Mouse (Mus musculus) intestine, embryonic 15.5 days (tissue): ENCODE measurements around the gene Sdr42e1. TPM values are rescaled to one million over a fixed set of nuclear protein-coding genes. Genes with fewer than 3 reads are reported as not detected.

ENCODE experiments used
- ATAC-seq: fragments of 200-750 bp; cut with Nextera tagmentation; 2 replicates; pipeline ENCODE4 v1.8.0; 2017; ENCODE audit warnings: moderate TSS enrichment, moderate library complexity
- H3K27ac ChIP-seq: fragments of 300-500 bp; sonication (generic); 2 replicates; pipeline ENCODE4 v1.5.1; 2015; ENCODE audit warnings: mild to moderate bottlenecking, inconsistent platforms
- H3K27me3 ChIP-seq: fragments of 300-500 bp; sonication (generic); replicated peaks from 2 replicates; pipeline ENCODE4 v1.6.1; 2015; ENCODE audit warnings: inconsistent platforms
- H3K36me3 ChIP-seq: fragments of 300-500 bp; sonication (generic); 2 replicates; pipeline ENCODE4 v1.6.1; 2015; ENCODE audit warnings: inconsistent platforms
- H3K4me1 ChIP-seq: fragments of 300-500 bp; sonication (generic); replicated peaks from 2 replicates; pipeline ENCODE4 v1.6.1; 2015; ENCODE audit warnings: inconsistent platforms
- H3K4me2 ChIP-seq: fragments of 300-500 bp; sonication (generic); replicated peaks from 2 replicates; pipeline ENCODE4 v1.6.1; 2015; ENCODE audit warnings: mild to moderate bottlenecking, inconsistent platforms
- H3K4me3 ChIP-seq: fragments of 300-500 bp; sonication (generic); replicated peaks from 2 replicates; pipeline ENCODE4 v1.5.1; 2015; ENCODE audit warnings: inconsistent platforms
- H3K9ac ChIP-seq: fragments of 300-500 bp; sonication (generic); 2 replicates; pipeline ENCODE4 v1.6.1; 2015; ENCODE audit warnings: inconsistent platforms
- H3K9me3 ChIP-seq: fragments of 300-500 bp; sonication (generic); 2 replicates; pipeline ENCODE4 v1.6.1; 2016; ENCODE audit warnings: inconsistent platforms
- WGBS: fragments of 180-500 bp; shearing (Covaris S2); methylation state at CpG from one replicate; pipeline ENCODE4 v1.1.7; 2015; 5-methylcytosine and 5-hydroxymethylcytosine counted together
- polyA plus RNA-seq: library from polyadenylated mRNA; unstranded; fragments of >200 nt; fragmentation: Nextera tagmentation; extraction: Ambion mirVana; gene quantifications from 2 replicates; pipeline ENCODE4 v1.2.1, GENCODE M21; 2015

The Sdr42e1 gene
- polyA plus RNA-seq, 1 experiment from 2014 or later: 6.6 TPM

DNA sequence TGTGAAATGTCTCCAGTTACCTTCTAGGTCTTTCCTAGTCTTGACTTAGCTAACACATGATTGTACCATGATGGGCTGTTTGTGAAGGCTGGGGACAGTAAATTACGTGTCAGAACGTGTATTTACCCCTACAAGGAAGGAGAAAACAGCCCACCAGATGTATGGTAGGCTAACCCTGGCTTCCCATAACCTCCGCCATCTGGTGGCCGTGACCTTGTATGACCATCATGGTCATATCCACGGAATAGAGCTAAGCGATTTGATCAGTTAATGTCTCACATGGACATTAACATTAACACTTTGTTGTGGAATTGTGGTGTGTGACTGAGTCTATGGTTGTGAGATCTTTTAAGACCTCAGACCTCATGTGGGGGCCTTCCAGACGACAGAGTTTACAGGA lies 14.5 kb downstream of the Sdr42e1 start:
- H3K36me3 ChIP-seq: 0 out of 2 replicates have a peak, but pooled peaks cover 3% of the 10 kb centered on the region
- no peak overlapping the region for H3K4me3 ChIP-seq
- no peak overlapping the region for H3K4me2 ChIP-seq
- peaks cover 7% of the 10 kb centered on the region for H3K4me1 ChIP-seq
- ATAC-seq: no peak
- no peak overlapping the region for H3K9ac ChIP-seq
- H3K27ac ChIP-seq: no peak overlapping the region
- no peaks in the 10 kb centered on the region for H3K9me3 ChIP-seq
- WGBS: 64% methylated on average over 7 of the region's 7 CpGs
- H3K27me3 ChIP-seq: no peaks in the 10 kb centered on the region

DNA sequence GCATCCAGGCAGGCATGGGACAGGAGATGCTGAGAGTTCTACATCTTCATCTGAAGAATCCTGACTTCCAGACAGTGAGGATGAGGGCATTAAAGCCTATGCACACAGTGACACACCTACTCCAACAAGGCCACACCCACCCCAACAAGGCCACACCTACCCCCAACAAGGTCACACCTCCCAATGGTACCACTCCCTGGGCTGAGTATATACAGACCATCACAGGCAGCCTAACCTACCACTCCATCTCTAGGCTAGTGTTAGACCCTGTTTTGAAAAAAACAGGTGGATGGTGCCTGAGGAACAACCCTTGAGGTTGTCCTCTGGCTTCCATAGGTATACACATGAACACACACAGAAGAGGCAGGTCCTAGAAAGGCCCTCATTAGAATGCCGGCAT lies 21.2 kb downstream of the Sdr42e1 start:
- no peaks in the 10 kb centered on the region for H3K4me1 ChIP-seq
- peak; percentile 32; the same call in 1 of the 2 replicates for ATAC-seq
- H3K36me3 ChIP-seq: no peaks in the 10 kb centered on the region
- no peak overlapping the region for H3K4me3 ChIP-seq
- WGBS: 90% methylated on average over 1 of the region's 1 CpGs
- no peak overlapping the region for H3K27ac ChIP-seq
- no peaks in the 10 kb centered on the region for H3K27me3 ChIP-seq
- H3K9me3 ChIP-seq: no peaks in the 10 kb centered on the region
- H3K9ac ChIP-seq: no peak overlapping the region
- H3K4me2 ChIP-seq: no peak overlapping the region

DNA sequence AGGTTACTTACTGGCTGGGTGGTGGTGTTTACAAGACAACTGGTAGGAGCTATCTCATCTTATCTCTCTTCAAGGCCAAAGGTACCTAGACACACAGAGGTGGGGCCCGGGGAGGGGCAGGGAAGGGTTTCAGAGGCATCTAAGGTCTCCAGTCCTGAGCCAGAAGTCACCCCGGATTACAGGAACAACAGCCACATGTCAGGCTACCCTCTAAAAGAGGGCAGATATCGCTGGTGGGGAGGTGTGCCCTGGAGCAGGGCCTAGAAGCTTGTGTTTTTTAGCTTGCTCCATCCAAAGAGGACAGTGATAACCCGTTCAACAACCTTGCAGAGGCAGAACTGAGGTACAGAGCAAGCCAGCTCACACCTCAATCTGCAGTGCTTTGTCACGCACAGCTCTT lies 27.0 kb downstream of the Sdr42e1 start:
- no peak overlapping the region for H3K27ac ChIP-seq
- 49% methylated on average over 5 of the region's 5 CpGs for WGBS
- H3K9me3 ChIP-seq: no peaks in the 10 kb centered on the region
- no peaks in the 10 kb centered on the region for H3K27me3 ChIP-seq
- H3K4me1 ChIP-seq: 0 out of 2 replicates have a peak, but pooled peaks cover 8% of the 10 kb centered on the region
- ATAC-seq: peak; percentile 93
- 0 out of 2 replicates have a peak overlapping the region, but pooled peaks have one; percentile 1 for H3K4me2 ChIP-seq
- no peak overlapping the region for H3K9ac ChIP-seq
- H3K36me3 ChIP-seq: no peaks in the 10 kb centered on the region
- no peak overlapping the region for H3K4me3 ChIP-seq

DNA sequence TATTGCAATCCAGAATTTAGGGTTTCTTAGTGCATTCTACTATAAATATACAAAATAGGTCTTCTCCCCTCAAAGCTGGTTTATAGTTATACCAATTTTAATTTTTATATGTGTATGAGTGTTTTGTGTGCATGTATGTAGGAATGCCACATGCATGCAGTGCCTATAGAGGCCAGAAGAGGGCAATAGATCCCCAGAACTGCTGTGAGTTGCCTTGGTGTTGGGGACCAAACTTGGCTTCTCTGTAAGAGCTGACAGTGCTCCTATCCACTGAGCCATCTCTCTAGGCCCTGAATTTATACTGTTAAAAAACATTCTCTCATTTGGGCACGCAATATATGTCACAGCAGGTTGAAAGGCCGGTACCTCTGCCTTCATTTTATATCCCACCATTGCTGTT lies 27.5 kb downstream of the Sdr42e1 start:
- 34% methylated on average over 2 of the region's 2 CpGs for WGBS
- Histone ChIP-seq H3K27ac (no peak overlapping the region), H3K4me1 (0 out of 2 replicates have a peak, but pooled peaks cover 8% of the 10 kb centered on the region), H3K9me3 (no peaks in the 10 kb centered on the region), H3K27me3 (no peaks in the 10 kb centered on the region), H3K4me3 (no peak overlapping the region), H3K9ac (no peak overlapping the region), H3K36me3 (no peaks in the 10 kb centered on the region), H3K4me2 (no peak overlapping the region)
- ATAC-seq: peak; percentile 83

DNA sequence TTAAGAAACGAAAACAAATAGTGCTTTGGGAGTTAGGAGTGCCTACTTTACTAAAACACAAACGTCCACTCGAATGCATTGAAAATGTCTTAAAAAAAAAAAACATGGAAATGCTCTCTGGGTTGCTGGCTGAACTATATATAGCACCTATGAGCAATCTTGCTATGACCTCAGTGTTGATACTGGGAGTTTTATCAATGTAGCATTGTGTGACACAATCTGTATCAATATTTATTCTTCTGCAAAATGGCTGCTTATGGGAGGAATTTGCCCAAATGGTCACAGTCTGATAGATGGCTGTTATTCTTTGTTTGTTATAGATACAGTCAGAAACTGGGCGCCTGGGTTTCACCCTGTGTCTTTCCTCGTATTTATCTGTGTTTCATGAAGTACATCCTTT lies 28.0 kb downstream of the Sdr42e1 start:
- Histone ChIP-seq H3K27ac (no peak overlapping the region), H3K27me3 (no peaks in the 10 kb centered on the region), H3K4me3 (no peak overlapping the region), H3K4me2 (no peak overlapping the region), H3K9ac (no peak overlapping the region), H3K36me3 (no peaks in the 10 kb centered on the region), H3K9me3 (no peaks in the 10 kb centered on the region), H3K4me1 (0 out of 2 replicates have a peak, but pooled peaks cover 8% of the 10 kb centered on the region)
- 41% methylated on average over 5 of the region's 5 CpGs for WGBS
- no peak for ATAC-seq

DNA sequence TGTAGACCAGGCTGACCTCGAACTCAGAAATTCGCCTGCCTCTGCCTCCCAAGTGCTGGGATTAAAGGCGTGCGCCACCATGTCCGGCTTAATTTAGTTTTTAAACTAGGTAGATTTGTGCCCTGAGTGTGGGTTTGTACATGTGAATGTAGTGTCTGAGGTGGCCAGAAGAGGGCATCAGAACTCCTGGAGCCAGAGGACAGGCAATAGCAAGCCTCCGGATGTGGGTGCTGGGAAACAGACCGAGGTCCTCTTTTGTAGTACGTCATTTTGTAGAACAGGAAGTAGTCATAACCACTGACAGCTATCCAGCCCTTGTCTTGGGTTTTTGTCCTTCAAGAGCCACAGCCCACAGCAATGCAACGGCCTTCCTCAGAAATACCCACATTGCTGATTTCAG lies 33.9 kb downstream of the Sdr42e1 start:
- H3K4me1 ChIP-seq: no peaks in the 10 kb centered on the region
- WGBS: 96% methylated on average over 9 of the region's 9 CpGs
- no peak overlapping the region for H3K4me3 ChIP-seq
- H3K9ac ChIP-seq: no peak overlapping the region
- H3K27ac ChIP-seq: no peak overlapping the region
- no peaks in the 10 kb centered on the region for H3K27me3 ChIP-seq
- no peak for ATAC-seq
- no peaks in the 10 kb centered on the region for H3K9me3 ChIP-seq
- H3K4me2 ChIP-seq: no peak overlapping the region
- no peaks in the 10 kb centered on the region for H3K36me3 ChIP-seq

DNA sequence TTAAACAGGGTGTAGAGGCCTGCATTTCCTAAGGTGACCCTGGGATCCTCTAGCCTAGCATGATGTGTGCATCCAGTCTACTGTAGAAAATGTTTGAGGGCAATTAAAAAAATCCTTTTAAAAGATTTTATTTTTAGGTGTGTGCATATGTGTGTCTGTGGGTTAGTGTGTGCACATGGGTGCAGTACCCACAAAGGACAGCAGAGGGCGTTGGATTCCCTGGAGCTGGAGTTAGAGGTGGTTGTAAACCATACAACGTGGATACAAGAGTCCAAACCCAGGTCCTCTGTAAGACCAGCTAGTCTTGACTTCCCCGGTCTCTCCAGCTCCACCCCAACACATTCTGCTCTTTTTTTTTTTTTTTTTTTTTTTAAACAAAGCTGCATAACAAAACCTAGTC lies 36.0 kb downstream of the Sdr42e1 start:
- no peaks in the 10 kb centered on the region for H3K4me1 ChIP-seq
- WGBS: 66% methylated on average over 3 of the region's 3 CpGs
- no peak overlapping the region for H3K27ac ChIP-seq
- no peaks in the 10 kb centered on the region for H3K9me3 ChIP-seq
- no peak overlapping the region for H3K9ac ChIP-seq
- no peaks in the 10 kb centered on the region for H3K36me3 ChIP-seq
- no peak for ATAC-seq
- no peak overlapping the region for H3K4me2 ChIP-seq
- H3K4me3 ChIP-seq: no peak overlapping the region
- H3K27me3 ChIP-seq: no peaks in the 10 kb centered on the region

DNA sequence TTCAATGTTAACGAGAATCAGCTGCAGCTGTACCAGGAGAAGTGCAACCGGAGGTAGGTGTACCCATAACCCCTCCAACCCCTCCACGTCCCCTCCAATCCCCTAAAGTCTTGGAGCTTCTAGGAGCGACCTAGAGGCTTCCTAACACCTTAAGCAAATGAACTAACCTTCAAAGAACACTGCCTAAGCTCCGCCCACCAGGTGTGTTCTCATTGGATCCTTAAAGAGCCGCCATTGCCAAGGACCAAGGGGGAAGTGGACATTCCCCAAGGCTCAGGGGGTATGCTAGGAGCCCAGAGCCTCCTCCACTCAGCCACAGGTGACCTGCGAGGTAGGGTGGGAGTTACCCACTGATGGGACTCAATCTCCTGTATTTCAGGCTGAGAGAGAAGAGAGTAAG lies 39.1 kb downstream of the Sdr42e1 start:
- H3K27ac ChIP-seq: no peak overlapping the region
- WGBS: 85% methylated on average over 7 of the region's 7 CpGs
- no peak overlapping the region for H3K4me3 ChIP-seq
- H3K4me2 ChIP-seq: no peak overlapping the region
- H3K4me1 ChIP-seq: no peaks in the 10 kb centered on the region
- no peak overlapping the region for H3K9ac ChIP-seq
- no peaks in the 10 kb centered on the region for H3K27me3 ChIP-seq
- H3K36me3 ChIP-seq: no peaks in the 10 kb centered on the region
- H3K9me3 ChIP-seq: no peaks in the 10 kb centered on the region
- no peak for ATAC-seq

DNA sequence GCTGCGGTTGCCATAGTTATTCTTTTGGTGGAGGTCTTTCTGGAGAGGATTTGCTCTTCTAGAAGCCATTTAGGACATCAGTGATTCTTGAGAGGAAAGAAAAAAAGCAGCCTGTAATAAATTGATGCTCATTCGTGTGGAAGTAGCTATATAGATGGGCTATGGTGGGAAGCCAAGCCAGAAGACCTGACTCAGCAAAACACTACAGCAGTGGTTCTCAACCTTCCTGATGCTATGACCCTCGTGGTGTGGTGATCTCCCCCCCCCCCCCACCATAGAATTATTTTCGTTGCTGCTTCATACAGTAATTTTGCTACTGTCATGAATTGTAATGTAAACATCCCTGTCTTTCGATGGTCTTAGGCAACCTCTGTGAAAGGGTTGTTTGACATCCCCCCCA lies 41.0 kb downstream of the Sdr42e1 start:
- Histone ChIP-seq H3K36me3 (no peaks in the 10 kb centered on the region), H3K4me1 (no peaks in the 10 kb centered on the region), H3K27me3 (no peaks in the 10 kb centered on the region), H3K9me3 (no peaks in the 10 kb centered on the region), H3K4me2 (no peak overlapping the region), H3K4me3 (no peak overlapping the region), H3K27ac (no peak overlapping the region), H3K9ac (no peak overlapping the region)
- no peak for ATAC-seq
- WGBS: 68% methylated on average over 5 of the region's 5 CpGs

DNA sequence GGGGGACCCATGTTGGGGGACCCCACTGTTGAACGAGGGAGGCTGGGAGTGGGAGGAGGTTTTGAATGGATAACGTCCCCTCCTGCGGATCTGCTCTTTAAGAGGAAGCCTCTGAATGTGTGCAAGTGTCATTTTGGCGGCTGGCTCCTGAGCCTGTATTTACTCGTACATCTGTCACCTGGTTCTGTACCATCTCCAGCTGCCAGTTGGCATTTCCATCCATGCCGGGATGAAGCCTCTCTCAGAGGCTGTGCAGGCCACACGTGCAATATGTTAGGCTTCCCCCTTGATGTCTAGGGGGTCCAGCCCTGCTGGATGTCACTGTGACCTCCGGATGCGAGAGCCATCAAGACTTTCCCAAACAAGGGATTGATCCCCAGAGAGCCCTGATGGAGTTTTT lies 46.4 kb downstream of the Sdr42e1 start:
- Histone ChIP-seq H3K4me1 (no peaks in the 10 kb centered on the region), H3K36me3 (no peaks in the 10 kb centered on the region), H3K4me2 (no peak overlapping the region), H3K4me3 (no peak overlapping the region), H3K27ac (no peak overlapping the region), H3K9ac (no peak overlapping the region), H3K27me3 (no peaks in the 10 kb centered on the region), H3K9me3 (no peaks in the 10 kb centered on the region)
- no peak for ATAC-seq
- 65% methylated on average over 9 of the region's 9 CpGs for WGBS

DNA sequence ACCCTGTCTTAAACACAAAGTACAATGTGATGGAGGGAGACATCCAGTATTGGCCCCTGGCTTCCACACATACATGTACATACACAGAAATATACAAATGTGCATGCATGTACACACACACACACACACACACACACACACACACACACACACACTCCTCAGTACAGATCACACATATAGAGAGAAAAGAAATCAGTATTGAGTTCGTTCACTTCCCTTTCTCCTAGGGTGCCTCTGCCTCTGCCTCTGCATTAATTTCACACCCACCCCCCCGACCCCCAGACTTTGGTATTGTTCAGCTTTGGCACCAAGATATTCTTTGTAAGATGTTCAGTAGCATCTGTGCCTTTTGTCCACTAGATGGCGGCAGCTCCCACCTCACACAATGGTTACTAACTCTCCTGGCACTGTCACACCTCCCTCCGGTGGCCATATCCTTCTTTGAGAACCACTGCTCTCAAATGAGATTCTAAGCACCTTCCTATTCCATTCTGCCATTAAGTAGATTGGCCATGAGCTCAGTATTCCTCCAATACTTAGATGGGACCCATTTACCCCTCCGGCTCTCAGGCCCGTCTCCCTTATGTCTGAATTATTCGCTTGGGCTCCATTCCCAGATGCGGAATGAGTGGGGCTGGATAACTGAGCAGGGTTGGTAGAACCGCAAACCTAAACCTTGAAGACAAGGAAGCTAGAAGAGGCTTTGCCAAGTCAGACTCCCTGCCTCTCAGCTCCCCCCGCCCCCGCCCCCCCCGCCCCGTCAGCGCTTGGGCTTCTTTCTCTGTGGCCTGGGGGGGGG lies 47.2 kb downstream of the Sdr42e1 start:
- Histone ChIP-seq H3K9ac (no peak overlapping the region), H3K36me3 (no peaks in the 10 kb centered on the region), H3K27ac (no peak overlapping the region), H3K4me3 (no peak overlapping the region), H3K4me2 (no peak overlapping the region), H3K27me3 (no peaks in the 10 kb centered on the region), H3K9me3 (no peaks in the 10 kb centered on the region), H3K4me1 (no peaks in the 10 kb centered on the region)
- WGBS: 60% methylated on average over 12 of the region's 14 CpGs
- ATAC-seq: peak; percentile 47; the same call in 1 of the 2 replicates

DNA sequence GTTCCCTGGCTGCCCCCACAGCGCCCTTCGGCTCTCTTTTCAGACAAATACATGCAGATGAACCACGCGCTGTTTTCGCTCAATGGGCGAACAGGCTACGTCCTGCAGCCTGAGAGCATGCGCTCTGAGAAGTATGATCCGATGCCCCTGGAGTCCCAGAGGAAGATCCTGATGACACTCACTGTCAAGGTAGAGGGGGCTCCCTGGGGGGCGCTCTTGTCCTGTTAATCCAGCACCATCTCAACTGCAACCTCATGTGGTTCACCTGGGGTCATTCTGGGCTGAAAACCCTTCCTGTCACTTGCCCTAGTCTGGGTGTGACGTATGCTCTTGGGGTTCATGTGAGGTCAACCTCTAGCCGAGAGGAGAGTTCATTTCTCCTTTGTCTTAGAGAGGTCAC lies 60.6 kb downstream of the Sdr42e1 start:
- no peak overlapping the region for H3K4me2 ChIP-seq
- 80% methylated on average over 12 of the region's 12 CpGs for WGBS
- H3K4me3 ChIP-seq: no peak overlapping the region
- H3K4me1 ChIP-seq: no peaks in the 10 kb centered on the region
- H3K36me3 ChIP-seq: no peaks in the 10 kb centered on the region
- no peak overlapping the region for H3K27ac ChIP-seq
- H3K9ac ChIP-seq: no peak overlapping the region
- H3K9me3 ChIP-seq: no peaks in the 10 kb centered on the region
- ATAC-seq: no peak
- H3K27me3 ChIP-seq: no peaks in the 10 kb centered on the region
